Mouse (Mus musculus) intestine, embryonic 14.5 days (tissue): Measurements from ENCODE around the gene Adamts14. TPM values are rescaled to one million over a fixed set of nuclear protein-coding genes. Genes with fewer than 3 reads are reported as not detected.

Source experiments
- ATAC-seq: fragments of 200-750 bp; cut with Nextera tagmentation; replicated peaks from 2 replicates; pipeline ENCODE4 v1.8.0; 2017; ENCODE audit warnings: low read depth, moderate number of reproducible peaks, moderate TSS enrichment, moderate library complexity; ENCODE audit not compliant: low FRiP score, low TSS enrichment
- DNase-seq: peaks from one replicate; pipeline ENCODE4 v3.0.0-alpha.2; 2018; ENCODE audit warnings: low spot score
- H3K27ac ChIP-seq: fragments of 300-500 bp; sonication (generic); 2 replicates; pipeline ENCODE4 v1.5.1; 2014; ENCODE audit warnings: low read depth, mild to moderate bottlenecking, control low read depth
- H3K27me3 ChIP-seq: fragments of 300-500 bp; sonication (generic); replicated peaks from 2 replicates; pipeline ENCODE4 v1.6.1; 2014; ENCODE audit warnings: low read length, control low read depth; ENCODE audit not compliant: control insufficient read depth, insufficient read depth
- H3K36me3 ChIP-seq: fragments of 300-500 bp; sonication (generic); 2 replicates; pipeline ENCODE4 v1.6.1; 2014; ENCODE audit warnings: low read length, control low read depth; ENCODE audit not compliant: control insufficient read depth, insufficient read depth
- H3K4me1 ChIP-seq: fragments of 300-500 bp; sonication (generic); replicated peaks from 2 replicates; pipeline ENCODE4 v1.6.1; 2014; ENCODE audit warnings: low read length, control low read depth, mixed read lengths; ENCODE audit not compliant: control insufficient read depth, insufficient read depth
- H3K4me2 ChIP-seq: fragments of 300-500 bp; sonication (generic); 2 replicates; pipeline ENCODE4 v1.6.1; 2014; ENCODE audit warnings: low read length
- H3K4me3 ChIP-seq: fragments of 300-500 bp; sonication (generic); 2 replicates; pipeline ENCODE4 v1.5.1; 2014; ENCODE audit warnings: low read depth, low read length, control low read depth, mixed read lengths
- H3K9ac ChIP-seq: fragments of 300-500 bp; sonication (generic); 2 replicates; pipeline ENCODE4 v1.6.1; 2014; ENCODE audit warnings: mild to moderate bottlenecking, low read length
- H3K9me3 ChIP-seq: fragments of 300-500 bp; sonication (generic); 2 replicates; pipeline ENCODE4 v1.6.1; 2016; ENCODE audit warnings: low read length, control low read depth; ENCODE audit not compliant: control insufficient read depth
- WGBS: fragments of 180-500 bp; shearing (Covaris S2); extraction: QIAGEN DNeasy Blood & Tissue Kit; methylation state at CpG from one replicate; pipeline ENCODE4 v1.1.7; 2014; 5-methylcytosine and 5-hydroxymethylcytosine counted together
- polyA plus RNA-seq: library from polyadenylated mRNA; unstranded; fragments of >200 nt; fragmentation: Nextera tagmentation; extraction: Ambion mirVana; gene quantifications from 2 replicates; pipeline ENCODE4 v1.2.1, GENCODE M21; 2014

Adamts14 gene
- polyA plus RNA-seq, 1 experiment from 2014 or later = 1.2 TPM

DNA sequence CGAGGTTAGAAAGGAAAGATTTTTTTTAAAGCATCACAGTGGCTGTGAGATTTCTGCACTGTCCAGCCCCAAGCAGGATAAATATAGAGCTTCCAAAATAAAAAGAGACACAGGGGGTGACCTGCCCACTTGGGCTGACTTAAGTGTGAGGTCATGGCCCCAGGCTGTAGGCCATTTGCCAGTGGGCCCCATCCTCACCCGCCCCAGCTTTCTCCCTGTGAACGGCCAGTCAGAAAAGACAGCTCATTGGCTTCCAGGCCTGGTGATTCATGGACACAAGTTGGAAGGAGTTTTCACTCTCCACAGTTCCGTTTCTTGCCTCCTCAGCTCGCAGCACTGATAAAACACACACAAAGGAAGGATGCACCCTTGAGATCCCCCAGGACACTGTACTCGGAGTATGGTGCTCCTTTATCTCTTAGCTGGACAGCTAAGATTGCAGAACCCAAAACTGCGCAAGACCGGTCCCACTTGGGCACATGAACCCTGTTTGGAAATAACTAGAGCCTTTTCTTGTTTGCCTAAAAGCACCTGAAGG lies 1.1 kb downstream of the Adamts14 start:
- no peak for DNase-seq
- peaks cover 3% of the 10 kb centered on the region; the same call in 1 of the 2 replicates for H3K4me1 ChIP-seq
- peak overlapping the region; percentile 92 for H3K4me2 ChIP-seq

DNA sequence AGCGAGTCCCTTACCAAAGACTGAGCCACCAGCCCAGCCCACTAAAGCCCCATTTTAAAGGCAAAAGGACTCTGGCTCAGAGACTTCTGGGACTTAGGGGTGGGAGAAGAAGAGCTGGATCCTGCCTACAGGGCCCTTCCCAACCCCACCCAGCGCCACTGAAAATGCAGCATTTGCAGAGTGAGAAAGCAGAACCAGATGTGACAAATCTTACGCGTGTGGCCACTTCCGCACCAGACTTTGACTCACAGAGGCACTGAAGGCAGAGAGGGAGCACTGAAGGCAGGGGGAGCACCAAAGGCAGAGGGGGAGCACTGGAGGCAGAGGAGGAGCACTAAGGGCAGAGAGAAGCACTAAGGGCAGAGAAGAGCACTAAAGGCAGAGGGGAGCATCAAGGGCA lies 5.9 kb downstream of the Adamts14 start:
- H3K4me1 ChIP-seq = no peaks in the 10 kb centered on the region; the same call in 1 of the 2 replicates
- 0 out of 2 replicates have a peak, but pooled peaks cover 4% of the 10 kb centered on the region for H3K27me3 ChIP-seq
- no peak overlapping the region for H3K9ac ChIP-seq
- DNase-seq = no peak
- H3K4me3 ChIP-seq = no peak overlapping the region
- ATAC-seq = no peak
- H3K36me3 ChIP-seq = no peaks in the 10 kb centered on the region
- H3K27ac ChIP-seq = no peak overlapping the region
- H3K4me2 ChIP-seq = no peak overlapping the region
- WGBS = 90% methylated on average over 5 of the region's 5 CpGs
- no peaks in the 10 kb centered on the region for H3K9me3 ChIP-seq

More for the DNA sequence above, 1.1 kb downstream of the Adamts14 start:
- WGBS = 44% methylated on average over 8 of the region's 8 CpGs
- no peaks in the 10 kb centered on the region for H3K9me3 ChIP-seq
- 0 out of 2 replicates have a peak, but pooled peaks cover 9% of the 10 kb centered on the region for H3K27me3 ChIP-seq
- no peak overlapping the region for H3K9ac ChIP-seq
- no peaks in the 10 kb centered on the region for H3K36me3 ChIP-seq
- ATAC-seq = no peak
- H3K27ac ChIP-seq = no peak overlapping the region
- peak overlapping the region; percentile 53; the same call in 1 of the 2 replicates for H3K4me3 ChIP-seq

DNA sequence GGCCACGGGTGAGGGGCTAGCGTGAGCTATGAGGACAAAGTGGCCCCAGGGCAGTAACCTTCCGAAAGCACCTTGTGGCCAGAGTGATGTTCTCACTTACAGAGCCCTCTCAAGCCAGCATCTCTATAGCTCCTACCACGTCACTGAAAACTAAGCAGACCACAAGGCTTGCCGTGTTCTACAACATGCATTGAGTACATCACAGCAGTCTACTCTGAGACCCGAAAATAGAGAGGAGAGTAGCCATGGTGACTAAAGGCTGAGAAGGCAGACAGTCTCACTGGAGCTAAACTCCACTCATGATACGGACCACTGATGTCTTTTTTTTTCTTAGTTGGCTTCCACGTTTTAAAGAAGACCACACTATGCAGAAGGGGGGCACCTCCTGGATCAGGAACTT lies 9.6 kb downstream of the Adamts14 start:
- no peak overlapping the region for H3K9ac ChIP-seq
- 87% methylated on average over 8 of the region's 8 CpGs for WGBS
- no peaks in the 10 kb centered on the region for H3K27me3 ChIP-seq
- no peaks in the 10 kb centered on the region for H3K36me3 ChIP-seq
- H3K9me3 ChIP-seq = no peaks in the 10 kb centered on the region
- no peak for DNase-seq
- H3K27ac ChIP-seq = no peak overlapping the region
- no peak for ATAC-seq
- no peak overlapping the region for H3K4me3 ChIP-seq
- H3K4me1 ChIP-seq = no peaks in the 10 kb centered on the region
- no peak overlapping the region for H3K4me2 ChIP-seq

DNA sequence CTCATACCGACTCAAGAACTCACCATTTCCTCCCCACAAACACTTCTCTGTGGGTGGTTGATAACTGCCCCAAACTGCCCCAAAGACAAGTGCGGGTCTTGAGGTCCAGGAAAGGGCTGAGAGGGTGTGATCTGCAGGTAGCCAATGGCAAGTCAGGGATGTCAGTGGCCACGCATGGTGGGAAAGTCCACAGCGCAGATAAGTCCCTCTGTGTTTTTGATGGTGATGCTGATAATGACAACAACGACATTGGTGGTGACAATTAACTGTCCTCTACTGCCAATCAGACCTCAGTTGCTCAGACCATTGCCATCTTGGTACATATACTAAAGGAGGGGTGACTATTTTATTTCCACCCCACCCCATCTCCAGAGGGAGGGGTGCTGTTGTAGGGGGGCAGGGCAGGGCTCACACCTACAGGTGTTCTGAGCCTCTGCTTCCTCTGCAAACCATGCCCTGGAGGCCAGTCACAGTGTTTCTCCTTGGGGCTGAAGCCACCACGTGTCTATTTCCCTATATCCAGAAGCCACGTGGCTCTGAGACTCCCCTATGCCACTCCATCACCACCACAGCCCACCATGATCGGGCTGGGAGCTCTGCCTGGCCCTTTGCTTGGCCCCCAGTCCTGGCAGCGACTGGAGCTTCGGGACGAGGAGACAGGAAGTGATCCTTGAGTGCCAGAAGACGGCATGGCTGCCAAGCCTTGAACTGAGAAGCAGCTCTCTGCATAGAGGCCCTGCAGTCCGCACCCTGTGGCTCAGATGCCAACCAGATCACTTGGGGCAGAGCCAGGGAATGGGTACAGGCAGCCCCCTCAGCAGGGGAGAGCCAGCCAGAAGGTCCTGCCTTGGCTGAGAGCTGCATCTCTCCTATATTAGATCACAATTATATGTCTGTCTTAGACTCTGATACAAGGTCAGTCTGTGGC lies 11.7 kb downstream of the Adamts14 start:
- H3K27me3 ChIP-seq = no peaks in the 10 kb centered on the region
- no peak overlapping the region for H3K4me2 ChIP-seq
- no peak overlapping the region for H3K9ac ChIP-seq
- no peak overlapping the region for H3K27ac ChIP-seq
- WGBS = 63% methylated on average over 13 of the region's 13 CpGs
- no peaks in the 10 kb centered on the region for H3K9me3 ChIP-seq
- no peak overlapping the region for H3K4me3 ChIP-seq
- H3K4me1 ChIP-seq = no peaks in the 10 kb centered on the region
- ATAC-seq (no peak), DNase-seq (no peak)
- no peaks in the 10 kb centered on the region for H3K36me3 ChIP-seq

DNA sequence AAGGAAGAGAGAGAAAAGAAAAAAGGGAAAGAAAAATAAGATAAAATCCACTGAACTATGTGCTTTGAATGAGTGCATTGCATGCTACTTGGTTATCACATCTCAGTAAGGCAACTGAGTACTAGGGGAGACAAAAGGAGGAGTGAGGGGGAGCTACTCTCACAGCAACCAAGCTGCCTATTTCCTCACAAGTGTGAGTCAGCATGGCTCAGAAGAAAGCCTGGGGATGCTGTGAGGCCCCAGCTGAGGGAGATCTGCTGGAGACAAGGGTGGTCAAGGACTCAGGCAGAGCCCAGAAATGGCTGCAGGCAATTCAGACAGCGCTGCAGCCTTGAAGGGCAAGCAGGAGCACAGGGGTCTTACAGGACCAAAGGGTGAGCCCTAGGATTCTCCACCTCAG lies 15.1 kb downstream of the Adamts14 start:
- no peak overlapping the region for H3K9ac ChIP-seq
- WGBS = 71% methylated on average over 1 of the region's 1 CpGs
- H3K27me3 ChIP-seq = no peaks in the 10 kb centered on the region
- H3K27ac ChIP-seq = no peak overlapping the region
- H3K36me3 ChIP-seq = no peaks in the 10 kb centered on the region
- no peak overlapping the region for H3K4me2 ChIP-seq
- DNase-seq (no peak), ATAC-seq (no peak)
- no peaks in the 10 kb centered on the region for H3K4me1 ChIP-seq
- no peak overlapping the region for H3K4me3 ChIP-seq
- H3K9me3 ChIP-seq = no peaks in the 10 kb centered on the region

DNA sequence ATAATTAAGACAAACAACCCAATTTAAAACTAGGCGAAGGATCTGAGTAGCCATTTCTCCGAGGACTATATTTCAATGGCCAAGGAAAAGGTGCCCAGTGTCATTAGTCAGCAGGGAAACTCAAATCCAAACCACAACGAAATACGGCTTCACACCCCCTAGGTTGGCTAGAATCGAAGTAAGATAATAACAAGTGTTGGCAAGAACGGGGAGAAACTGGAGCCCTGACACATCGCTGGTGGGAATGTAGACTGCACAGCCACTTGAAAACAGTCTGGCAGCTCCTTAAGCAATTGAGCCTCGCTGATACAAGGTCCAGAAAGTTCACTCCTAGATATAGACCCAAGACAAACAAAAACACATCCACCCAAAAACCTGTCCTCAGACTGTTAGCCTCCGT lies 16.6 kb downstream of the Adamts14 start:
- no peaks in the 10 kb centered on the region for H3K9me3 ChIP-seq
- no peaks in the 10 kb centered on the region for H3K36me3 ChIP-seq
- WGBS = 92% methylated on average over 9 of the region's 9 CpGs
- H3K4me1 ChIP-seq = no peaks in the 10 kb centered on the region
- DNase-seq (no peak), ATAC-seq (no peak)
- H3K9ac ChIP-seq = no peak overlapping the region
- H3K4me3 ChIP-seq = no peak overlapping the region
- H3K4me2 ChIP-seq = no peak overlapping the region
- no peaks in the 10 kb centered on the region for H3K27me3 ChIP-seq
- no peak overlapping the region for H3K27ac ChIP-seq

DNA sequence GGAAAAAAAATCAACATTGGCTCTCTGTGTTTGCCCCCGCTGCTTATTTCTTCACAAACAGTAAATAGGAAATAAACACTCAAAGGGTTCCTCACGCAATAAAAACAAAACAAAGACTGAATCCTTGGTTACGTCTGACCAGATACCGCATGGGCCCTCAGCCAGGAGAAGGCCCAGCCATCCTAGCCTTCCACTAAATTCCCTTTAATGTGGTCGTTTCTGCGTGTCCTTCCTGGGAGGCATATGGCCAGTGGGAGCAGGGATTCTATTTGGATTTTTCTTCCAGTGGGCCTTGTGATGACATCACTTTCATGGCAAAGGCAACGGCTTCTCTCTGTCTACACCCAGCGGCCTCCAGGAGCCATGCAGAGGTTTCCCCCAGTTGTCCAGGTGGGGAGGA lies 18.0 kb downstream of the Adamts14 start:
- H3K4me2 ChIP-seq = no peak overlapping the region
- DNase-seq (no peak), ATAC-seq (no peak)
- H3K9me3 ChIP-seq = no peaks in the 10 kb centered on the region
- no peak overlapping the region for H3K9ac ChIP-seq
- 72% methylated on average over 8 of the region's 8 CpGs for WGBS
- H3K4me1 ChIP-seq = no peaks in the 10 kb centered on the region
- H3K27ac ChIP-seq = no peak overlapping the region
- no peak overlapping the region for H3K4me3 ChIP-seq
- no peaks in the 10 kb centered on the region for H3K36me3 ChIP-seq
- H3K27me3 ChIP-seq = no peaks in the 10 kb centered on the region

DNA sequence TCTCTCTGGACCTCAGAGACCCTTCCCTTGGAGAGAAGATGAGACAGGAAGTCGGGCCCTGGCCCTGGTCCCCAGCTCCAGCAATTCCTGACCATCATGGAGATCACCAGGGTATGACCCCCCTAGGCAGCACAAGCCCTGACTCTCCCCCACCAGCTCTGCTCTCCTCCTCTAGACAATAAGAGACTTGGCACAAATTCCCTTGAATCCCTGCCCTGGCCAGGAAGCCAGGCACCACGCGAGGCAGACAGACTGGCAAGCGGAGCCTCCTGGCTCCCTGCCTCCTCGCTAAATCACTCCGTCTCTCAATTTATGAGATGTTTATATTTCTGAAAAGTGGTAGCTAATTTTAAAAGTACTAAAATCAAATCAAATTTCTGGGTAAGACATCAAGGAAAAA lies 18.5 kb downstream of the Adamts14 start:
- ATAC-seq = no peak
- Histone ChIP-seq H3K36me3 (no peaks in the 10 kb centered on the region), H3K27ac (no peak overlapping the region), H3K9me3 (no peaks in the 10 kb centered on the region), H3K4me2 (no peak overlapping the region), H3K4me3 (no peak overlapping the region), H3K9ac (no peak overlapping the region), H3K27me3 (no peaks in the 10 kb centered on the region), H3K4me1 (no peaks in the 10 kb centered on the region)
- 47% methylated on average over 6 of the region's 6 CpGs for WGBS
- no peak for DNase-seq
